Mouse (Mus musculus) CD4-positive, CD25-positive, alpha-beta regulatory T cell, adult 2 months (primary cell): Measurements from ENCODE around the gene Tns3.
A peak's percentile ranks its signal among the peaks of the same experiment; 100 is the strongest.

Source experiments
- DNase-seq: peaks from one replicate; pipeline ENCODE4 v3.0.0-alpha.2; 2012; ENCODE audit warnings: low read depth, low spot score

Tns3 gene

GRCm38 (mm10) chr11:8530506-8530905, 133.8 kb downstream of the Tns3 start:
- no peak for DNase-seq

- no peak for DNase-seq
These were observed 134.3 kb downstream of the Tns3 start for GRCm38 (mm10) chr11:8530036-8530435.

- no peak for DNase-seq
These were observed 138.7 kb downstream of the Tns3 start for GRCm38 (mm10) chr11:8525463-8526145.

GRCm38 (mm10) chr11:8523344-8524126, 140.8 kb downstream of the Tns3 start:
- DNase-seq = peak; percentile 60

GRCm38 (mm10) chr11:8513359-8514253, 150.7 kb downstream of the Tns3 start:
- no peak for DNase-seq

GRCm38 (mm10) chr11:8510294-8510693, 154.0 kb downstream of the Tns3 start:
- DNase-seq = no peak

- DNase-seq = no peak
These were observed 154.7 kb downstream of the Tns3 start for GRCm38 (mm10) chr11:8509614-8510013.

- no peak for DNase-seq
These were observed 160.6 kb downstream of the Tns3 start for GRCm38 (mm10) chr11:8503735-8504134.

GRCm38 (mm10) chr11:8500855-8501254, 163.5 kb downstream of the Tns3 start:
- DNase-seq = no peak

GRCm38 (mm10) chr11:8497136-8497535, 167.2 kb downstream of the Tns3 start:
- no peak for DNase-seq

- DNase-seq = no peak
These were observed 167.6 kb downstream of the Tns3 start for GRCm38 (mm10) chr11:8496686-8497085.

- DNase-seq = no peak
These were observed 168.5 kb downstream of the Tns3 start for GRCm38 (mm10) chr11:8495801-8496200.

- DNase-seq = no peak
These were observed 169.3 kb downstream of the Tns3 start for GRCm38 (mm10) chr11:8495036-8495435.

- no peak for DNase-seq
These were observed 170.3 kb downstream of the Tns3 start for GRCm38 (mm10) chr11:8493931-8494490.

GRCm38 (mm10) chr11:8492332-8492731, 172.0 kb downstream of the Tns3 start:
- no peak for DNase-seq

- no peak for DNase-seq
These were observed 176.1 kb downstream of the Tns3 start for GRCm38 (mm10) chr11:8488248-8488647.

- no peak for DNase-seq
These were observed 177.8 kb downstream of the Tns3 start for GRCm38 (mm10) chr11:8486552-8486951.

- no peak for DNase-seq
These were observed 179.8 kb downstream of the Tns3 start for GRCm38 (mm10) chr11:8484538-8484937.

GRCm38 (mm10) chr11:8482721-8483120, 181.6 kb downstream of the Tns3 start:
- no peak for DNase-seq

GRCm38 (mm10) chr11:8481962-8482361, 182.4 kb downstream of the Tns3 start:
- DNase-seq = no peak

- DNase-seq = no peak
These were observed 182.8 kb downstream of the Tns3 start for GRCm38 (mm10) chr11:8481529-8481928.

GRCm38 (mm10) chr11:8479858-8480257, 184.5 kb downstream of the Tns3 start:
- no peak for DNase-seq
